Mouse (Mus musculus): ENCODE measurements around the gene Anapc1. TPM values are rescaled to one million over a fixed set of nuclear protein-coding genes. Genes with fewer than 3 reads are reported as not detected.

Anapc1 gene
- total and polyA plus RNA-seq, 3 experiments, result 51.7 to 146 (median 92.0) TPM

- H3K4me1 ChIP-seq (ENCODE audit: control insufficient read depth in 1 of 2, insufficient read depth in 2 of 2), result no peaks in the 10 kb centered on the region
- no peak overlapping the region for H3K9ac ChIP-seq (ENCODE audit: insufficient read depth, low read depth)
- H3K27me3 ChIP-seq (replicated peaks), result no peaks in the 10 kb centered on the region
- no peak for TF ChIP-seq E2F4 (IDR thresholded peaks at IDR 0.05; ENCODE audit: insufficient replicate concordance, low read depth, low read length)
- no peak for TF ChIP-seq CTCF (conservative IDR thresholded peaks at IDR 0.05 in 1 of 2, IDR thresholded peaks at IDR 0.05 in 1 of 2; ENCODE audit: low read depth in 2 of 2, low read length in 2 of 2)
- no peak for TF ChIP-seq GABPA (IDR thresholded peaks at IDR 0.05; ENCODE audit: insufficient replicate concordance, low read depth, low read length)
- TF ChIP-seq USF2 (conservative IDR thresholded peaks at IDR 0.05; ENCODE audit: low read depth, low read length), result no peak
- no peak for TF ChIP-seq IRF4 (IDR thresholded peaks at IDR 0.05; ENCODE audit: low read depth, low read length)
- TF ChIP-seq ZKSCAN1 (IDR thresholded peaks at IDR 0.05; ENCODE audit: borderline replicate concordance, low read depth, low read length), result no peak
- no peak for TF ChIP-seq UBTF (IDR thresholded peaks at IDR 0.05; ENCODE audit: low read depth, low read length)
- no peak for TF ChIP-seq JUN (IDR thresholded peaks at IDR 0.05; ENCODE audit: insufficient read depth, low read depth, low read length)
- no peak for TF ChIP-seq KAT2A (IDR thresholded peaks at IDR 0.05; ENCODE audit: insufficient replicate concordance, low read length)
- TF ChIP-seq NELFE (IDR thresholded peaks at IDR 0.05; ENCODE audit: low read depth, low read length), result no peak
- H3K4me3 ChIP-seq (replicated peaks in 1 of 3; ENCODE audit: low read depth in 2 of 3, low read length in 2 of 3, poor library complexity in 1 of 3), result no peak overlapping the region
- H3K27ac ChIP-seq (ENCODE audit: insufficient read depth, low read depth), result no peak overlapping the region
- in situ Hi-C loops (cut with MboI; ENCODE audit: low pct_ligation_motif_present, low pct_unique_long_range_greater_than_20kb, low sequenced_read_pairs), result no loop called here
- no peaks in the 10 kb centered on the region for H3K36me3 ChIP-seq (replicated peaks in 1 of 2; ENCODE audit: control insufficient read depth in 1 of 2, insufficient read depth in 1 of 2, low read length in 1 of 2)
- no peaks in the 10 kb centered on the region for H3K79me2 ChIP-seq (replicated peaks; ENCODE audit: control insufficient read depth, extremely low read depth, insufficient read depth, poor library complexity, severe bottlenecking)
- no peaks in the 10 kb centered on the region for H3K9me3 ChIP-seq (replicated peaks; ENCODE audit: low read length)
- no peak for DNase-seq (ENCODE audit: extremely low read depth)
- H3K4me2 ChIP-seq (ENCODE audit: insufficient read depth, low read depth, poor library complexity, severe bottlenecking), result no peak overlapping the region
- dilution Hi-C loops (cut with MboI; ENCODE audit: extremely low pct_ligation_motif_present, extremely low pct_unique_long_range_greater_than_20kb, low sequenced_read_pairs), result no loop called here
These were observed 94.9 kb downstream of the Anapc1 start for GRCm38 (mm10) chr2:128592301-128592700.

GRCm38 (mm10) chr2:128590909-128591308 lies 96.3 kb downstream of the Anapc1 start, which contains the start of gene Spdye4c:
Gene Spdye4c, plus strand, starts transcription at chr2:128591209.
- Histone ChIP-seq H3K9ac (ENCODE audit: insufficient read depth, low read depth) (no peak within 1 kb of the TSS), H3K4me3 (replicated peaks in 1 of 3; ENCODE audit: low read depth in 2 of 3, low read length in 2 of 3, poor library complexity in 1 of 3) (no peak within 1 kb of the TSS), H3K27ac (ENCODE audit: insufficient read depth, low read depth) (no peak within 1 kb of the TSS), H3K79me2 (replicated peaks; ENCODE audit: control insufficient read depth, extremely low read depth, insufficient read depth, poor library complexity, severe bottlenecking) (no peaks in the 10 kb centered on the region), H3K36me3 (replicated peaks in 1 of 2; ENCODE audit: control insufficient read depth in 1 of 2, insufficient read depth in 1 of 2, low read length in 1 of 2) (no peaks in the 10 kb centered on the region), H3K27me3 (replicated peaks) (no peaks in the 10 kb centered on the region), H3K4me1 (ENCODE audit: control insufficient read depth in 1 of 2, insufficient read depth in 2 of 2) (no peaks in the 10 kb centered on the region), H3K9me3 (replicated peaks; ENCODE audit: low read length) (no peaks in the 10 kb centered on the region), H3K4me2 (ENCODE audit: insufficient read depth, low read depth, poor library complexity, severe bottlenecking) (no peak within 1 kb of the TSS)
- DNase-seq (ENCODE audit: extremely low read depth), result no peak
- no peak for TF ChIP-seq UBTF (IDR thresholded peaks at IDR 0.05; ENCODE audit: low read depth, low read length)
- TF ChIP-seq POLR2A (IDR thresholded peaks at IDR 0.05; ENCODE audit: low read depth, low read length), result no peak
- TF ChIP-seq RCOR1 (conservative IDR thresholded peaks at IDR 0.05; ENCODE audit: low read depth, low read length), result no peak
- TF ChIP-seq SIN3A (IDR thresholded peaks at IDR 0.05; ENCODE audit: low read length), result no peak
- TF ChIP-seq MEF2A (IDR thresholded peaks at IDR 0.05; ENCODE audit: borderline replicate concordance, low read depth, low read length), result no peak
- no peak for TF ChIP-seq GABPA (IDR thresholded peaks at IDR 0.05; ENCODE audit: insufficient replicate concordance, low read depth, low read length)
- TF ChIP-seq HCFC1 (IDR thresholded peaks at IDR 0.05; ENCODE audit: low read depth, low read length), result no peak
- no peak for TF ChIP-seq CTCF (conservative IDR thresholded peaks at IDR 0.05 in 1 of 2, IDR thresholded peaks at IDR 0.05 in 1 of 2; ENCODE audit: low read depth in 2 of 2, low read length in 2 of 2)
- TF ChIP-seq NRF1 (IDR thresholded peaks at IDR 0.05; ENCODE audit: low read depth, low read length), result no peak
- no peak for TF ChIP-seq ZMIZ1 (IDR thresholded peaks at IDR 0.05; ENCODE audit: low read depth, low read length)
- TF ChIP-seq USF2 (conservative IDR thresholded peaks at IDR 0.05; ENCODE audit: low read depth, low read length), result no peak
- no peak for TF ChIP-seq TBP (conservative IDR thresholded peaks at IDR 0.05; ENCODE audit: low read depth, low read length)
- no peak for TF ChIP-seq RAD21 (IDR thresholded peaks at IDR 0.05; ENCODE audit: low read depth, low read length)
- no peak for TF ChIP-seq TCF12 (IDR thresholded peaks at IDR 0.05; ENCODE audit: low read depth, low read length)
- TF ChIP-seq ELF1 (IDR thresholded peaks at IDR 0.05; ENCODE audit: low read depth, low read length), result no peak
- TF ChIP-seq JUND (conservative IDR thresholded peaks at IDR 0.05; ENCODE audit: low read depth, low read length), result no peak
- TF ChIP-seq MAFK (IDR thresholded peaks at IDR 0.05; ENCODE audit: insufficient replicate concordance, low read length), result no peak
- dilution Hi-C loops (cut with MboI; ENCODE audit: extremely low pct_ligation_motif_present, extremely low pct_unique_long_range_greater_than_20kb, low sequenced_read_pairs), result no loop called here
- in situ Hi-C loops (cut with MboI; ENCODE audit: low pct_ligation_motif_present, low pct_unique_long_range_greater_than_20kb, low sequenced_read_pairs), result no loop called here

All from CH12.LX (cell line).